Mouse (Mus musculus) T-helper 2 cell (primary cell): ENCODE results near the gene BC004004.
"Not testable (repeated sequence)": the region's sequence is repeated elsewhere in the genome, so short reads cannot be mapped to it uniquely, and the experiment has no call there.

ENCODE experiments used
- in situ Hi-C: fragments of 300-600 bp; cut with MboI, MseI; formaldehyde crosslinking; loops from one replicate; pipeline ENCODE4 v1.15.1; 2025; ENCODE audit warnings: high pct_unique_total_duplicates

Gene BC004004

GRCm38 (mm10) chr17:29293807-29294605, 25.4 kb downstream of the BC004004 start:
- in situ Hi-C loops = no loop called here

- in situ Hi-C loops = no loop called here
These were observed 27.2 kb downstream of the BC004004 start for GRCm38 (mm10) chr17:29295835-29296234.

- in situ Hi-C loops = no loop called here
These were observed 28.7 kb downstream of the BC004004 start for GRCm38 (mm10) chr17:29297321-29297720.

GRCm38 (mm10) chr17:29297813-29298212, 29.2 kb downstream of the BC004004 start:
- in situ Hi-C loops = no loop called here

GRCm38 (mm10) chr17:29299282-29299681, 30.7 kb downstream of the BC004004 start:
- in situ Hi-C loops = no loop called here

- in situ Hi-C loops = no loop called here
These were observed 32.3 kb downstream of the BC004004 start for GRCm38 (mm10) chr17:29300926-29301325.

- in situ Hi-C loops = no loop called here
These were observed 32.8 kb downstream of the BC004004 start for GRCm38 (mm10) chr17:29301421-29301820.

GRCm38 (mm10) chr17:29302149-29302548, 33.6 kb downstream of the BC004004 start:
- in situ Hi-C loops = no loop called here

- in situ Hi-C loops = no loop called here
These were observed 34.5 kb downstream of the BC004004 start for GRCm38 (mm10) chr17:29303087-29303486.

GRCm38 (mm10) chr17:29303856-29304255, 35.3 kb downstream of the BC004004 start:
- in situ Hi-C loops = no loop called here

- in situ Hi-C loops = no loop called here
These were observed 35.9 kb downstream of the BC004004 start for GRCm38 (mm10) chr17:29304376-29305057.

- in situ Hi-C loops = no loop called here
These were observed 36.6 kb downstream of the BC004004 start for GRCm38 (mm10) chr17:29305058-29305806.

- in situ Hi-C loops = no loop called here
These were observed 37.3 kb downstream of the BC004004 start for GRCm38 (mm10) chr17:29305871-29306270.

GRCm38 (mm10) chr17:29310056-29310623, 41.6 kb downstream of the BC004004 start:
- in situ Hi-C loops = no loop called here

GRCm38 (mm10) chr17:29311602-29312001, 43.0 kb downstream of the BC004004 start:
- in situ Hi-C loops = no loop called here

- in situ Hi-C loops = no loop called here
These were observed 43.5 kb downstream of the BC004004 start for GRCm38 (mm10) chr17:29312082-29312481.

- in situ Hi-C loops = no loop called here
These were observed 44.7 kb downstream of the BC004004 start for GRCm38 (mm10) chr17:29313300-29313699.

- in situ Hi-C loops = no loop called here
These were observed 47.3 kb downstream of the BC004004 start for GRCm38 (mm10) chr17:29315672-29316465.

GRCm38 (mm10) chr17:29316891-29317290, 48.3 kb downstream of the BC004004 start:
- in situ Hi-C loops = no loop called here

- in situ Hi-C loops = not testable (repeated sequence)
These were observed 48.8 kb downstream of the BC004004 start, which contains the start of gene Pi16 for GRCm38 (mm10) chr17:29317380-29317779. Gene Pi16 (plus strand): TSS chr17:29317680.

GRCm38 (mm10) chr17:29318731-29319250, 50.2 kb downstream of the BC004004 start:
- in situ Hi-C loops = no loop called here
